Mouse (Mus musculus) erythroblast, adult 5-6 weeks (primary cell): Measurements from ENCODE around the gene Srgap3. TPM values are rescaled to one million over a fixed set of nuclear protein-coding genes. Genes with fewer than 3 reads are reported as not detected.
"Not testable (repeated sequence)": the region's sequence is repeated elsewhere in the genome, so short reads cannot be mapped to it uniquely, and the experiment has no call there.

Source experiments
- ATAC-seq: replicated peaks from 2 replicates; pipeline ENCODE4 v1.8.0; 2016; ENCODE audit warnings: moderate number of reproducible peaks, mild to moderate bottlenecking, moderate TSS enrichment, inconsistent platforms; ENCODE audit not compliant: poor library complexity, low FRiP score, severe bottlenecking
- total RNA-seq, 2 experiments: library from RNA; stranded (forward) in 1 of 2; stranded (reverse) in 1 of 2; fragments of 150-400 nt in 1 of 2; fragments of 200-764, 138-1000 nt in 1 of 2; gene quantifications; 2 replicates each; pipeline versions ENCODE4 v1.2.3 to v1.2.4; 2015 to 2017; ENCODE audit warnings: low replicate concordance in 2 of 2

Gene Srgap3
- total RNA-seq, 2 experiments from 2014 or later: 0.09 TPM; not detected in 1

DNA sequence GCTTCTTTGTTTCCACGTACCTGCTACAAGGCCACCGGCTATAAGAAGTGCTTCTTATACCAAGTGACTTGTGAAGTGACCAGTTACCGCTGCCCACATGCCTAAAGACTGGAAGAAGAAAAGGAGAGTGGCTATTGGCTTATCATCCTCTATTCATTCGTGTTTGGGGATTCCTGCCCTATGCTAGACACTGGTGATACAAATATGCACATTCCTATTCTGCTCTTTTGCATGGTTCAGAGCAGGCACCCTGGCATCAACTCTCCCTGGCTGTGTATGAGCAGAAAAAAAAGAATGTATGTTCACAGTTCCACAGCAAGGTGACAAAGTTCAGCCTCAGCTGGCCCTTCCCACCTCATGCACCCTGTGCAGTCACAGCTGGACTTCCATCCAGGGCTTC, 81.0 kb downstream of the Srgap3 start:
- ATAC-seq: no peak

DNA sequence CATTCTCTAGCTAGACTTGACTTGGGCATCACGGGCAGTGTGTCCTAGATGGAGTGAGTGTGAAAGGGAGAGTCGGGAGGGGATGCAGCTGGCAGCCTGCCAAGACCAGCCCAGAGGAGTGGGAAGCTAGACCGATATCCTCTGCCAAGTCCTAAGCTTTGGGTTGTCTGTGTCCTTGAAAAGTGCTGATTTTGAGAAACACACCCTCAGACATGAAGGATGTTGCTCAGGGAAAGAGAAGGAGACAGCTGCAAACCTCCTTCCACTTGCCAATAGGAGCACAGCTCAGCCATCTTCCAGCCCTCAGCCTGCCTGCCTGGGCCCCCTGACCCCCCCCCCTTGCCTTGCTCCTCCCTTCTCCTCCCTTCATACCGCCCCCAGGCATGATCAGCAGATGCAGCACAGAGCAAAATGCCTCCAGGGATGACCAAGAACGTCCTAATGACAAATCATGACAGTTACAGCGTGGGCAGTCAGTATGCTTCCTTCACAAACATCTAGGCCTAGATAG, 82.0 kb downstream of the Srgap3 start:
- no peak for ATAC-seq

DNA sequence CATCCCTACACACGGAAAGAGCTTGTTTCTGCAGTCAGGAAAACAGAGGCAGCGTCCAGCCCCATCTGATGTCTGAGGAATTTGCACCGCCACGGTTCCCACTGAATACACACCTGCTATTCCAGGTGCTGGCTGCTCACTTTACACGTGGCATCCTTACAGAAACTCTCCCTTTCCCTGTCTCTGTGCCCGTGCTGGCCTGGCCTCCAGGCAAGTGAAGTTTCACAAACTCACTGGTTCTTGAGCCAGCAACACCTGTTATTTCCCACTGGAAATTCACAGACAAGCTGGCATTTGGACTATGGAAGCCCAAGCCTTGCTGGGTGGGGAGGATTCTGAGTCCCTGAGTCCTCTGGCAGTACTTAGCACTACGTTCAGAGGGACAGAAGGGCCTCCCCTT, 84.6 kb downstream of the Srgap3 start:
- no peak for ATAC-seq

DNA sequence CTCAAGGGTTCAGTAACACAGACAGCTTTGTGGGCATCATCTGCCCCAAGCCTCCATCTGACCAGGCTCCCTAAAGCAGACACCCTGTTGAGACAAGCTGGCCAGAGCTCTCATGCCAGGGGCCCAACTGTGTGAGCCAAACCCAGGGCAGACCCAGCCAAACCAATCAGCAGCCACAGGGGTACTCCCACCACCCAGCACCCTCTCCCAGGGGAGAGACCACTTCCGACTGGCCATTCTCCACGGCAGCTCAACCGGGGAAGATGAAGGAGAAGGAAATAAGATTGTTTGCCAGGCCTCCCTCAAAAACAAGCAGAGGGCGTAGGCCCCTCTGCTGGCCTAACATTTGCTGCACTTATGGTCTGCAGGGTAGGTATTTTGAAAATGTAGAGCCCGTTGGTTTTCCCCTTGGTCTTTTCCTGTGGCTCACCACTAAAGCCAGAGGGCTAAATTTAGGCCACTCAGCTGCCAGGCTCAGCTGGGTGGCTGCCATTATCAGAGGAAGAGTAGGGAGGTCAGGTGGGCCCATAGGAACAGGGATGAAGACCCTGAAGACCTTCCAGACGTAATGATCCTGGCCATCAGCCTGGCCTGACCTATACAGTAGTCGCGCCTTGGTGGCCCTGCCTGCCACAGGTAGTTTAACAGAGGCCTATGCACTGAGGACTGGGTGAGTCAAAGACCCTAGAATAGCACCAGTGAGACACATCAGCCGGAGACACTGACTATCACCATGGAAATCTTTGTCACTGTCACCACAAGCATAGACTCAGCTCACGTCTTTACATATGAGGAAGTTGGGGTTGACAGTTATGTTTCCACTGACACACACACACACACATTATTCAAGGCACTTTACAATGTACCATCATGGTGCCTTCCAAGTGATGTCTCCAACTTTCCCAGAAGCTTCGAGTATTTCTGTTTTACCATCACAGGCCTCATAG, 85.4 kb downstream of the Srgap3 start:
- no peak for ATAC-seq

DNA sequence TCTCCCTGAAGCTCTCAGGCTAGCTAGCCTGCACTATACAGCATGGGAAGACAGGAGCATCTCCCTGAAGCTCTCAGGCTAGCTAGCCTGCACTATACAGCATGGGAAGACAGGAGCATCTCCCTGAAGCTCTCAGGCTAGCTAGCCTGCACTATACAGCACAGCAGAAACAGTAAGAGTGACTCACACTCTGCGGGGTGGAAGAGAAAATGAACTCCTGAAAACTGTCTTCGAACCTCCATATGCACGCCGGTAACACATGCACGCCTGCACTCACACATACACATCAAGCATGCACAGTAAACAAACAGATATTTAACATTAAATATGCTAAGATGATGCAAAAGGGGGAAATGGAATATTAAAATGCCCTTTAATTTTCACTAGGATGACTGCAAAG, 86.8 kb downstream of the Srgap3 start:
- ATAC-seq: not testable (repeated sequence)

DNA sequence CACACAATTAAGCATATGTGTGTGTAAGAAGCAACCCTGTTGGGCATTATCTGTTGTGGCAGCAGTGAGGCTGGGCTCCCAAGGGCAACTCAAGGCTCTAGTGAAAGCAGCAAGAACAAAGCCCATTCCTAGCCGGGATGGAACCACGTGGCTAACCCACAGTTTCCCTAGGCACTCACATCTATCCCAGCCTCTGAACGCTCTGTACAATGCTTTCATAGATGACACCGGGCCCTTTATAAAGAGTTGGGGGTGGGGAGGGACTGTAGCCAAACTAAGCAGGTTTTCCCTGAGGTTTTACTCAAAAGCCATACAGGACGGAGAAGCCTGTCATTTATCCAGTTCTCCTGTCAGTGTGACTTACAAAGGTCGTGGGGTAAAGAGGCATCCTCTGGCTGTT, 90.0 kb downstream of the Srgap3 start:
- ATAC-seq: no peak

DNA sequence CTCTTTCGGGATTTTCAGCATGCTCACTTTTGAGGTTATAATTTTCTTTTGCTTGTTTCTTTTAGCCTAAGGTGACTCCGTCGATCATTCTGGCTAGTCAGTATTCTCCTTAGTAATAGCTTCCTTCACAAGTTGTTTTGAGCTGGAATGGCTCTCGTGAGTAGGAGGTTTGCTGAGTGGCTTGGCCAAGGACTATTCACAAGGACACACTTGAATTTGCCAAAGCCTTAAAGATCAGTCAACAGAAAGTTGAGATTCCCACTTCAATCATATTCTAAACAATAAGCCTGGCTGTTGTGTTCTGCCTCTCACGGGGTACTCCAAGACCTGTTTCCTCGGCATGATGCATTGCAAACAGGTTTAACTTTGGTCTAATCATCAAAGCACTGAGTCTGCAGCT, 91.9 kb downstream of the Srgap3 start:
- no peak for ATAC-seq

DNA sequence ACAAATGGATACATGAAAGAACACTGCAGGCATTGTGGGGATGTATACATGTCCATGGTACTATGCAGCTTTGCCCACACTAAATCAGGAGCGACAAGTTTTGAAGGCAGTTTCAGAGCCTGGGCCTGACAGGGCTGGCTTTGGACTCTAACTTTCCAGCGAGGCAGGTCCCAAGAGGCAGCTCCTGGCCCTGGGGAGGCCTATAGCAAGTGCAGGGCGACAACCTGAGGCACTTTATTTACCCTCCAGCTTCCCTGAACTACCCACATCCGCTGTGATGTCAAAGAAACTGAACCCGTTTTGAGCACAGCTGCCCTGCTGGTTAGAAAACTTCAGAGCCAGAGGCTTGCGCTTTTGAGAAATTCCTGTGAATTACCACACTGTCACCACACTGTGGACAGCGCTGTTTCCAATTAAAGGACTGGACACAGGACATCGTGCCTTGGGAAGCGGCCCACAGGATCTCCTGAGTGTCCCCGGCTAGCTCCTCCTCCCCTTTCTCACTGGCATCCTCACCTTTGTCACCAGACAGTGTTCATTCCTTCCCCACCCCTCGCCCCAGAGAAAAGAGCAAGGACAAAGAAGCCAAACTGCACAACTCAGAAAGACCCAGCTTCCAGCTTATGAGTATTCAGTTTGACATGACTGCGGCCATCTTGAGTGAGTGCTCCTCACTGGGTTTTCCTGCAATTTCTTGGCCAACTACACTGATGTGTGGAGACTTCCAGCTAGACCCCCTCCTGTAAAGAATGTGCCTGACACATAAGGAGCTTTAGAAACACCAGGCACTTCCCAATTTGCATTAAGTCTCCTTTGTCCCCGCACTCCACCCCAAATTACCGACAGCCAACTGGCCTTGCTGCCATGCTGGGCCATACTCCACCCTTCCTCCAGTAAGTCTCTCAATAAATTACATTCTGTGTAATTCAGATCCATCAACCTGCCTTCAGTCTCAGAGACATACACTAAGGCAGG, 94.5 kb downstream of the Srgap3 start:
- ATAC-seq: no peak

DNA sequence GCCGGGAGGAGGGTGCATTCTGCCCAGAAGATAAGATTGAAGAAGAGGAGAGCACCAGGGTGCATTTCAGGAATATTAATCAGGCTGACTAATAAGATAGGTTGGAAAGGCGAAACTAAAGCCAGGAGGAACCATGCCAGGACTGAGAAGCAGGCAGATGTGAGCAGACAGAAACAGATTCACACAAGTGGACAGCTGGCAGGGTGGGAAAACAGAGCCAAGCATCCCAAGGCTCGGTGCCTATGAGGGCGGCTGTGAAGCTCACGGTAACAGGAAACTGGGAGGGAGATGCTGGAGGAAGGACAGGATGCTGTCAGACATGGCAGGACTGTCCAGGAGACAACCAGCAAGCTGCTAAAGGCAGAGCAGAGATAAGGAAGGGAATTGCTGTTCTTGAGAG, 96.3 kb downstream of the Srgap3 start:
- ATAC-seq: no peak

DNA sequence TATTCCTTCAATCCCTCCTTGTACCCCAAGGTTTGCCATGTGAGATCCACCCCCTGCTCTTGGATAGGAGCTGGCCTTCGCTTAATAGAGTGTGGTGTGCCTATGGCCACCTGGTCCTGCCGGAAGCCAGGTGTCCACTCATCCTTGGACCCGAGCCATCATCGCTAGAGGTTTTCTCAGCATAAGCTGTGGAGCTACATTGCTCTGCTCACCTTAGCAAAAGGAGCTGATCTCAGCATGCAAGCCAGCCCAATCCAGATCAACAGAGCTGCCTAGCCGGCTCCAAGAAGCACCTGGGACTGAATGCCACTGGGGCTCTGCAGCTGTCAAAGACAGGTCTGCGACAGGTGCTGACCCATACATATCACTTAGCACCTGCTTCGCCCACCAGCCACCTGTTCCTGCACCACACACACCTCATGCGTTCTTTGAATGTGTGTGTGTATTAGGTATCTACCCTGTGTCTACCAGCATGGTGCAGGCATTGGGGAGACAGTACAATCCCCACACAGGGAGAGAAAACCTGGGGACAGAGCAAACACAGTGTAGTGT, 98.4 kb downstream of the Srgap3 start:
- no peak for ATAC-seq

DNA sequence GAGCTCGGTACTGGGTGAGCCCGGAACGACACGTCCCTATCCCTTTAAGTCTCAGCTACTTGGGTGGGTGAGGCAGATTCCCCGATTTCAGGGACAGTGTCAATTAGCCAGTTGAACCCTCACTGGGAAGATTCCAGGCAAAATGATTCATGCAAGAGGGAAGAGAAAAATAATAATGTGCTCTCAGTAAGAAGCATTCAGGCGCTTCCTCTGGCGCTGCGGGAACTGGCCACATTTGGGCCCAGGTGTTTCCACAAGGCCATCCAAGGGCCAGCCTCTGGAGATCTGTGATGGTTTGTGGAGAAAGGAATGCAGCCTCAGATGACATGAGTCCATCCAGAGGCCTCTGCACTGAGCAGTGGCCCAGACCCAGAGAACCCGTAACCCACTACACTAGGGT, 100.2 kb downstream of the Srgap3 start:
- no peak for ATAC-seq

DNA sequence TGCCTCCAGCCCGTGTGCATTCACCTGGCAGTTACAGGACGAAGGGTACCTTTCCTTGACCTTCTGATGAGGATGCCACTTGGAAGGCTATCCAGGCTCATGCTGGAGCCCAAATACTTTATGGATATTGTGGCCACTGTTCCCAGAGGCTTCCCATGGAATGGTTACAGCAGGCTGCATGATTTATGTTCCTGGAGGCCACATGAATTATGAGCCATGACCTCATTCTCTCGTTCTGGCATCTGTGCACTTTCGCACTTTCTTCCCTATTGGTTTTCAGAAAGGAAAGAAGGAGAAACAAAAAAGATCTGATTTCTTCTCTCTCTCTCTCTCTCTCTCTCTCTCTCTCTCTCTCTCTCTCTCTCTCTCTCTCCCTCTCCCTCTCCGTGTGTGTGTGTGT, 104.6 kb downstream of the Srgap3 start:
- no peak for ATAC-seq

DNA sequence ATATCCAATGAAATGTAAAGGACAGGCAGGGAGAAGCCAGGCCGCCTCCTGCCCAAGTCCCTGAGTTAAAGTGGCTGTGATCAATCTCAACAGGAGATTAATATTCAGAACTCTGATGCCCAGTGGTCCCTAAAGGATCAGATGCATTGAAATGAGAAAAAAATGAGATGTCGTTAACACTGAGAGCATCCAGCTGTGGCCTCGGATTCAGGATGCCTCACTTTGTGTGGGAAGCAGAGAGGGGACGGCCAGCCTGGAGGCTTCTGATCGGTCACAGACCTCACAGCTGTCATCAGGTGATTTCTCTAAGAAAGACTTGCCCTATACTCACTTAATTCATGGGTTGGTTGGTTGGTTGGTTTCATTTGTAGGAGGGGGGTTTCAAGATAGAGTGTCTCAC, 106.7 kb downstream of the Srgap3 start:
- ATAC-seq: no peak

DNA sequence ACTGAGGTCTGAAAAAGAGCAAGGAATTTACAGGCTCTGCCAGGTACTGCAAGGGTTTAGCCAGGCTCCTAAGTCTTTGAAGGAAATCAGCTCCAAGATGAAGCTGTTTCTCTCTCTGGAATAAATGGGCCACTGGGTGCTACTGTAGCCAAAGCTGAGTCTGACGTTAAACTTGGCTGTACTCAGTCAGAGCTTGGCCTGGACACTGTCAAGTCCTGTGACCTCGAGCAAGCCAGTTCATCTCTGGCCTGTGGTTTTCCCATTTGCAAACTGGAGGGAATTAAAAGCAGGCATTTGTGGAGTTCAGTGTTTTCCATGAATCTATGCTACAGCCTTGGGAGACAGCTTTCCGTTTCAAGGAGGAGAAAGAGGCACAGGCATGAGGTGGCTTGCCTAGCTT, 107.7 kb downstream of the Srgap3 start:
- ATAC-seq: no peak

DNA sequence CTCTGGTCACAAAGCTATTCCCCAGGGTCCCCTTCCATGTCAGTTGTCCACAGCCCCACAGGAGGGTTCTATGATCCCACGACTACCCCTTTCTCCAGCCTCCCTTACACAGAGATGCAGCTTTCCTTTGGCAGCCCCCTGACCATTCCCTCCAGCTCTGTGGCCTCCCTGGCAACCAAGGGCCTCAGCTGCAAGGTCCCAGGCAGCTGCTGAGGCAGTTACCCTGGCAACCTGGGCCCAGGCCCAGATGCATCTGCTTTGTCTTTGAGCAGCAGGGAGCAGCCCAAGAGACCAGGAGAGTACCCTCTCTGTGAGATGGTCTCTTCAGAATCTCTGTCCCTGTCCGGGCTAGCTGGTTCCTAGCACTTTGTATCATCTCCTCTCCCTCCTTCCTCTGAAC, 108.2 kb downstream of the Srgap3 start:
- ATAC-seq: no peak

DNA sequence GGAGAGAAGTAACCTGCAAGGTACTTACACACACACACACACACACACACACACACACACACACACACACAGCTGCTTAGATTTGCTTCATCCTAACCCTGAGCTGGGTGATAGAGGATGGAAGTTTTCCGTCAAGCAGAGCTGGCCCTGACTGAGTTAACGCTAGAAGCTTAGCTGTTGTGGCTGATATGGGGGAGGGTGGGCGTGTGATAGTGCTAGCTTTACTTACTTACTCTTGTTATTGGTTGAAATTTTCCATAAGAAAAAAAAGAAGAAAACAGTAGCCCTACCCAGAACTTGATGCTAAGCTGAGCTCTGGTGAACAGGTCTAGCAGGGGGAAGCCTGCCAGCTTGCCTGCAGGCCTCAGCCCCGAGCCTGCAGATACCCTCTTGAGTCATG, 110.4 kb downstream of the Srgap3 start:
- ATAC-seq: no peak

DNA sequence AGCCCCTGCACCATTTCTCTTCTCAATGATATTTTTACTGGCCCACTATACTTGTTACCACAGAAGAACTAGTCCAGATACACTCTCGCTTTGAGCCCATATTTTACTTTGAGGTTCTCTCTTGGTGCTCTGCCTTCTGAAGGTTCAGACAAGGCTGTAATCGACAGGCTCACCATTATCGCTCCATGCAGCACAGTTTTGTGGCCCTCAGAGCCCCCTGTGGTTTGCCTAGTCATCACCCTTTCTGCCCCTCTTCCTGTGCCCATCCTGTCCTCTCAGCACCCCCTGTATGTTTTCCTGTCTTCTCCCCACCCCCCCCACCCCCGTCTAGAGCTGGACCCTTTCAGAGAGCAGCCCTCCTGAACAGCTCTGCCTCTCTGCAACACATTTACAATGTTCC, 111.7 kb downstream of the Srgap3 start:
- ATAC-seq: no peak

DNA sequence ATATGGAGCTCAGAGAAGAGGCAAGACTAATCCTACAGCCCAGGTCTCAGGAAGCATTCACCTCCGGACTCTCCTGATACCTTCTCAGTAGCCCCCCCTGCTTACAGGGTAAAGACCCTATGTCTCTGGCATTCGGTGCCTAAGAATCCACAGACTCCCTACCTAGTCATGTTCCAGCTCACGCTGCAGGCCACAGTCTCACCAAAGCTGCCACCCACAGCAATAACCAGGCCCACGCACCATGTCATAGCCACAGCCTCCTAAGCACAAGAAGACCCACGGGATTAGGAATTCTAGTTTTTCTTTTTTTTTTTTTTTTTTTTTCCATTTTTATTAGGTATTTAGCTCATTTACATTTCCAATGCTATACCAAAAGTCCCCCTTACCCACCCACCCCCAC, 112.6 kb downstream of the Srgap3 start:
- no peak for ATAC-seq

DNA sequence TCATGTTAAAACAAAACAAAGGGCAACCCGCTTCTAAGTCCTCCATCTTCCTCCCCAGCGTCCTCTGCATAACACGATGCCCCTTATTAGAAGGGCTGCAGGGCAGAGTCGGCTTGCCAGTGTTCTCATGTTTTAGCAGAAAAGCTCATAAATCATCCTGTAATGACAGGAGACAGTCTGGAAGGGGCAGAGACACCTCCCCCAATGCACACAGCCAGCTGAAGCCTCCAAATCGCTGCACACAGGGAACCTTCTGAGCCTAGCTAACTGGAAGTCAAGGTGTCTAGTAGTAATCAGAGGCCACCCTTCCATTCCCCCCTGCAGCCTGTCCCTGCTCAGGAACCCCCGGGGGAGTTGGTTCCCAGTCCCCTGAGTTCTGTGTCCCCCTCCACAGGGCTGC, 113.3 kb downstream of the Srgap3 start:
- no peak for ATAC-seq

DNA sequence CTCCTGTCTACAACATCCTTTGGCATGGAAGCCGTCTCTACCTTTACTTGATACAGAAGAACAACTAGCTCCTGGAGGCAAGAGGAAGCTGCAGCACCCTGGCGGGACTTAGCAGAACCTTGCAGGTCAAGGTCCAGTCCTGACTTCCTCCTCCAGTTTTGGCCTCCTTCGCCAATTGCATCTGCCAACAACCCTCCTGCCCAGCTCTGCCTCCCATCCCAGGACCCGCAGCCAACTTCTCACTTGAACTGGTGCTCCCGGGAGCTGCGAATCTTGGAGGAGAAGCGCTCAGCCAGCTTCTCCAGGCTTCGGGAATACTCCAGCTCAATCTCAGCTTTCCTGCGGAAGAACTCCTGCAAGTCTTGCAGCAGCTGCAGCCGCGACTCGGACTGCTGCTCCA, 117.9 kb downstream of the Srgap3 start:
- no peak for ATAC-seq
